Mouse (Mus musculus) forebrain, embryonic 16.5 days (tissue): Measurements from ENCODE around the gene H2afy. TPM values are rescaled to one million over a fixed set of nuclear protein-coding genes. Genes with fewer than 3 reads are reported as not detected.

ENCODE experiments used
- ATAC-seq: fragments of 200-750 bp; cut with Nextera tagmentation; 2 replicates; pipeline ENCODE4 v1.8.0; 2017; ENCODE audit warnings: mild to moderate bottlenecking, moderate library complexity
- H3K27ac ChIP-seq: fragments of 300-500 bp; sonication (generic); 2 replicates; pipeline ENCODE4 v1.5.1; 2014; ENCODE audit warnings: low read length, control low read depth
- H3K27me3 ChIP-seq: fragments of 300-500 bp; sonication (generic); replicated peaks from 2 replicates; pipeline ENCODE4 v1.6.1; 2014; ENCODE audit warnings: low read length; ENCODE audit not compliant: control insufficient read depth, insufficient read depth
- H3K36me3 ChIP-seq: fragments of 300-500 bp; sonication (generic); 2 replicates; pipeline ENCODE4 v1.6.1; 2014; ENCODE audit not compliant: control insufficient read depth, insufficient read depth
- H3K4me1 ChIP-seq: fragments of 300-500 bp; sonication (generic); replicated peaks from 2 replicates; pipeline ENCODE4 v1.6.1; 2014; ENCODE audit warnings: low read length; ENCODE audit not compliant: control insufficient read depth, insufficient read depth
- H3K4me2 ChIP-seq: fragments of 300-500 bp; sonication (generic); 2 replicates; pipeline ENCODE4 v1.6.1; 2014; ENCODE audit warnings: mild to moderate bottlenecking, low read length, control low read depth
- H3K4me3 ChIP-seq: fragments of 300-500 bp; sonication (generic); replicated peaks from 2 replicates; pipeline ENCODE4 v1.5.1; 2014; ENCODE audit warnings: mild to moderate bottlenecking, low read length, control low read depth
- H3K9ac ChIP-seq: fragments of 300-500 bp; sonication (generic); replicated peaks from 2 replicates; pipeline ENCODE4 v1.6.1; 2014; ENCODE audit warnings: low read depth, low read length, control low read depth
- H3K9me3 ChIP-seq: fragments of 300-500 bp; sonication (generic); 2 replicates; pipeline ENCODE4 v1.6.1; 2016; ENCODE audit warnings: low read length; ENCODE audit not compliant: control insufficient read depth
- WGBS: fragments of 180-500 bp; shearing (Covaris S2); extraction: QIAGEN DNeasy Blood & Tissue Kit; methylation state at CpG from one replicate; pipeline ENCODE4 v1.1.7; 2014; 5-methylcytosine and 5-hydroxymethylcytosine counted together
- polyA plus RNA-seq: library from polyadenylated mRNA; unstranded; fragments of >200 nt; fragmentation: Nextera tagmentation; extraction: Ambion mirVana; gene quantifications from 2 replicates; pipeline ENCODE4 v1.2.1, GENCODE M21; 2015

The H2afy gene
- polyA plus RNA-seq, 1 experiment from 2014 or later, result 370 TPM

DNA sequence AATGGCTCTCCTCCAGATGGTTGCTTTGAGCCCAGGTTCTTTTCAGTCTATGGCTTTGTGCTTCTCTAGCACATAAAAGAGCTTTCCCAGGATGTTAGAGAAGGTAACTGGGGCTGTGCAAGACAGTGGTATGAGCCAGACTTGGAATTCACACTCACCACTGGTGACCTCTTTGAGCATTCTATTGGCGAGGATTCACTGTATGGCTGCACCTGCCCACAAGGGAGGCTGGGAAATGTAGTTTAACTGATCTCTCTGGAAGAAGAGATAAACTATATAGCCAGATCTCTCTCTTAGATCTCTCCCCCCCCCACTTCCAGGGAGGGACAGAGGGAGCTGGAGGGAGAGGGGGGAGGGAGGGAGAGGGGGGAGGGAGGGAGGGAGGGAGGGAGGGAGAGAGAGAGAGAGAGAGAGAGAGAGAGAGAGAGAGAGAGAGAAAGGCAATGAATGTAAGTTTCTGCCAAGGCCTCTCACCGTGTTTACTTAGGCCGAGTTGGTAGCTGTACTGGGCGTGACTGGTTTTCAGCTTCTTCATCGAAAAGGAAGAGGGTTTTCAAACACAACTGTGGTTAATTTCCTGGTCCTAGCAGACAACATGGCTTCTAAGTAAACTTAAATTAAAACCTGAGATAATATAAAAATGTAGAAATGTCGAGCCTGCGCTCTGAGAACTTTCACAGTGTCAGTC is 16.8 kb upstream of the H2afy start:
- H3K4me3 ChIP-seq, result no peak overlapping the region
- no peak overlapping the region for H3K27ac ChIP-seq
- no peaks in the 10 kb centered on the region for H3K36me3 ChIP-seq
- no peaks in the 10 kb centered on the region for H3K9me3 ChIP-seq
- ATAC-seq, result no peak
- H3K4me1 ChIP-seq, result no peaks in the 10 kb centered on the region
- WGBS, result 69% methylated on average over 7 of the region's 7 CpGs
- H3K4me2 ChIP-seq, result no peak overlapping the region
- no peaks in the 10 kb centered on the region for H3K27me3 ChIP-seq
- no peak overlapping the region for H3K9ac ChIP-seq

DNA sequence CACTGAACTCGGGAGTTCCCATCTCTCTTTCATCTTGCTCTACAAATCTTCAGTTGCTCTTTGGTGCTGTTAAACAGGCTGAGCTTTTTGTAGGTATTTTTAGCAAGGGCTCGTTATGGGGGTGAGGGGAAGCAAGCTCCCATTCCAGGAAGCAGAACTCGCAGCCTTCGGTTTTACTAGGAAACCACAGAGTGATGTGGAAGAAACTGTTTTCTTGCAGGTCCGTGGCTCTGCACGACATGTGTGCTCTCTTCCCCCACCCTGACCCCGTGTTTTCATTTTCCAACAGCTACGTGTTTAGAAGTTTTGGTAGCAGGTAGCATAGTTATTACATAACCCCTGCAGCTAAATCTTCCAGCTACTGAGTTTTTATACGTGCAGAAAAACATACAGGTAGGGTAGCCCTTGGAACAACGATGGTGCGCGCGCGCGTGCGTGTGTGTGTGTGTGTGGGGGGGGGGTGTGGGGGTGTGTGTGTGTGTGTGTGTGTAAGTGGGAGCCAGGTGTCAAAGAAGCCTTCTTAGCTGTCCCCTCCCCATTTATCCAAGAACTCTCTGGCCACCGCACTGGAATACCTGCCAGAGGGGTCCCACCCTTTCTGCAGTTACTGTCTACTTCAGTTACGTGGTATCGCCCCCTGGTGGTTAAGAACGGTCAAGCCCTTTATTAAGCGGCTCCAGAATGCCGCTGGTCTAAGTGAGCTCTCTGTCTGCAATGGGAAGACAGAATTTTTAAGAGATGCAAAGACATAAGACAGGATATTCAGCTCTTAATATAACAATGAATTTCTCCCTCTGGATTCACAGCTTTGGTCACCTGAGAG is 15.5 kb upstream of the H2afy start:
- Histone ChIP-seq H3K4me3 (no peak overlapping the region), H3K36me3 (no peaks in the 10 kb centered on the region), H3K9me3 (no peaks in the 10 kb centered on the region), H3K4me1 (no peaks in the 10 kb centered on the region), H3K27ac (no peak overlapping the region), H3K9ac (no peak overlapping the region), H3K27me3 (no peaks in the 10 kb centered on the region), H3K4me2 (no peak overlapping the region)
- ATAC-seq, result 0 out of 2 replicates have a peak, but pooled peaks have one; percentile 45
- WGBS, result 43% methylated on average over 22 of the region's 22 CpGs

DNA sequence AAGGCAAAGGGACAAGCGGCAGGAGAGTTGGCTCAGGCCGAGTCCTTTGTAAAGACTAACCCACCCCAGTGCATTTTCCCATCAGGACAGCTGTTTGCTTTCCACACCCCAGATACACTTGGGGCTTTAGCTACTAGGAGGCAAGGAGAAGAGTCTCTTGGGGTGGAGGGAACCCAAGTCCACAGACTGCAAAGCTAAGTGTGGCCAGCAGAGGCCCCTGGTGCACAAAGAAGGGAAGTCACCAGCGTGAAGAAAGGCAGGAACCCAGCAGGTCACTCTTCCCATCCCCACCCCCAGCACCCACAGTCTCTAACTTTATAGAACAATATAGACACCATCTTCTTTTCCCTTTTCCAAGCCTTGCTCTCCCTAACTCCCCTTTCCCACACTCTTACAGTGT is 9.4 kb upstream of the H2afy start:
- Histone ChIP-seq H3K9ac (no peak overlapping the region), H3K36me3 (no peaks in the 10 kb centered on the region), H3K4me2 (no peak overlapping the region), H3K9me3 (no peaks in the 10 kb centered on the region), H3K4me3 (no peak overlapping the region), H3K27ac (no peak overlapping the region), H3K27me3 (0 out of 2 replicates have a peak, but pooled peaks cover 3% of the 10 kb centered on the region), H3K4me1 (no peaks in the 10 kb centered on the region)
- no peak for ATAC-seq
- WGBS, result 37% methylated on average over 3 of the region's 3 CpGs

DNA sequence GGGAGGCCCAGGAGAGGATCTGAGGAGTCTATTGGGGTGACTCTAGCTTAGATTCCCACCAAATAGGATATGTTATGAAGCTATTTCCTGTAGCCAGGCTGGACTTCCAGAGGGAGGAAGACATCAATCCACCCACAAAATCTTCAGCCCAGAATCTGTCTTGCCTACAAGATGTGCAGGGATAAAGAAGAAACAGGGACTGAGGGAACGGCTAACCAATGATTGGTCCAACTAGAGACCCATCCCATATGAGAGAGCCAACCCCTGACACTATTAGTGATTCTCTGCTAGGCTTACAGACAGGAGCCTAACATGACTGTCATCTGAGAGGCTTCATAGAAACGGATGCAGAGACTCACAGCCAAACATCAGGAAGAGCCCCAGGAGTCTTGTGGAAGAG is 7.9 kb upstream of the H2afy start:
- no peak overlapping the region for H3K27ac ChIP-seq
- H3K27me3 ChIP-seq, result 0 out of 2 replicates have a peak, but pooled peaks cover 3% of the 10 kb centered on the region
- H3K9me3 ChIP-seq, result no peaks in the 10 kb centered on the region
- no peak overlapping the region for H3K4me2 ChIP-seq
- H3K4me3 ChIP-seq, result no peak overlapping the region
- H3K36me3 ChIP-seq, result no peaks in the 10 kb centered on the region
- WGBS, result 69% methylated on average over 2 of the region's 2 CpGs
- ATAC-seq, result no peak
- no peaks in the 10 kb centered on the region for H3K4me1 ChIP-seq
- no peak overlapping the region for H3K9ac ChIP-seq

DNA sequence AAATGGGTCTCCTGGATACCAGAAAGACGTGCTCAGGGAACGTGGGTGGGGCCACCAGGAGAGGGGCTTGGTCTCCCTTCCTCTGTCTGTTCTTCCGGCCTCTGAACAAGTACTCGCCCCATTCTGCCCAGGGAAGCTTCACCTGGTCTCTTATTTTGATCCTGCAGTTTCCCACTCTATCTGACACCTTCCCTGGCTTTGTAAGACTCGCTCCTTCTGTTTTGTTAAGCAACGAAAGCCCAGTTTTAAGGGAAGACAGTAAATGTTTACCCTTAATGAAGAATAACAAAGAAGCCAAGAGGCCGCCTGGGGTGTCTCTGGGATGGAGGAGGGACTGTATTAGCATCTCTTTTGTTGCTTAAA is 7.0 kb upstream of the H2afy start:
- Histone ChIP-seq H3K27me3 (0 out of 2 replicates have a peak, but pooled peaks cover 3% of the 10 kb centered on the region), H3K4me1 (no peaks in the 10 kb centered on the region), H3K27ac (no peak overlapping the region), H3K9me3 (no peaks in the 10 kb centered on the region), H3K4me3 (no peak overlapping the region), H3K4me2 (no peak overlapping the region), H3K9ac (no peak overlapping the region), H3K36me3 (no peaks in the 10 kb centered on the region)
- no peak for ATAC-seq
- WGBS, result 4% methylated on average over 7 of the region's 7 CpGs

DNA sequence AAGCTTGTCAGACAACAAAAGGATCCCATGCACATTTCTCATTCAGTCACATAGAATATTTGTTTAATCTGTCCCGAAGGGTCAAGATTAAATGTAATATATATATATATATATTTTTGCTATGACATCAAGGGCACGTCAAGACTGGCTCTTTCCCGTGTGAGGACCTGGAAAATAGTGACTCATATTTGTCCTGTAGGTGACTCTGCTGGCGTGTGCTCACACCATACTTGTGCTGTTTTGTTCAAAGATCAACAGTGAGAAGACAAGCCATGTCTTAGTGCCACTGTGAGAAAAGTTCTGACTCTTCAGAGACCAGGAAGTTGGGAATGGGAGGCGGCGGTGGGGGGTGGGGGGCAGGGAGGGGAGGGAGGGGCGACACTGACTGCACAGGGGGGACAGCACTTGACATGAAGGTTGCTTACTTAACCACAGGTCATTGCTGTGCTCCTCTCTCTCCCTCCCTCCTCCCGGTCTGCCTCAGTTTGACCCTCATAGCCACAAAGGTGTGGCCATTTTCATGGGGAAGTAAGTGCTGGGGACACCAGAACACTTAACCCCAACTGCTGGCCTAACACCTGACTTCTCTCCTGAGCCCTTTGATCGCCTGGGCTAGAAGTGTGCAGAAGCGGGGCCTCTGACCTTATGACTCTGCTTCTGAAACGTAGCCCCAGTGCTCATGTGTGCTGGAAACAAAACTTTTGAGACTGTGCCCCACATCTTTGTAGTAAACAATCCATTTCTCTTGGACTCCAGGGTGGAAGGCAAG is 6.4 kb upstream of the H2afy start:
- no peak overlapping the region for H3K4me3 ChIP-seq
- 24% methylated on average over 9 of the region's 11 CpGs for WGBS
- H3K4me1 ChIP-seq, result no peaks in the 10 kb centered on the region
- H3K4me2 ChIP-seq, result no peak overlapping the region
- ATAC-seq, result no peak
- H3K9ac ChIP-seq, result no peak overlapping the region
- H3K27me3 ChIP-seq, result 0 out of 2 replicates have a peak, but pooled peaks cover 3% of the 10 kb centered on the region
- H3K36me3 ChIP-seq, result no peaks in the 10 kb centered on the region
- H3K27ac ChIP-seq, result no peak overlapping the region
- H3K9me3 ChIP-seq, result peaks cover 1% of the 10 kb centered on the region; the same call in 1 of the 2 replicates

DNA sequence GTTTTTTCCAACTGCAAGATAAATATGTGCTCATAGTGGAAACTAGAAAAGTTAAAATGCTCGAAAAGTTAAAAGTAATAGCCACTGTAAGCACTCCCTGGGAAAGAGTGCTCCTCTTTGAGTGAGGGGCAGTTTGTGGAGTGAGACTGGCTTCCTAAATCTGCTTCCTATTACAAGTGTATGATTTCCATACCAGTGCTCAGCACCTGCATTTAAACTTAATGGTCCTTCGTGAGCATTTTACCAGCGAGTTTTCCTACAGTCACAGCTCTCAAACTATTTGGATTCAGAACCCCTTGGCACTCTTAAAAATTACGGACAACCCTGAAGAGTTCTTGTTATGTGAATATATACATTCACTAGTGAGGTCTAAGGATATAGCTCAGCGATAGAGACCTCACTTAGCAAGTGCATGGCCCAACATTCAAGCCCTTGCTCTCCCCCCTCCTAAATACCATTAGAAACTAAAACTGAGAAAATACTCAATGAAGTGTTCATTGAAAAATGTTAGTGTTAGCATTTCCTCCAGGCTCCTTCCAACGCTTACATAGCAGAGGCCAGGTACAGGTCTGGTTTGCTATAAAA is 3.1 kb upstream of the H2afy start:
- Histone ChIP-seq H3K27me3 (no peaks in the 10 kb centered on the region), H3K36me3 (no peaks in the 10 kb centered on the region), H3K4me3 (no peak overlapping the region), H3K4me2 (no peak overlapping the region), H3K9me3 (peaks cover 3% of the 10 kb centered on the region; the same call in 1 of the 2 replicates), H3K27ac (no peak overlapping the region), H3K9ac (no peak overlapping the region), H3K4me1 (peaks cover 7% of the 10 kb centered on the region)
- WGBS, result 76% methylated on average over 6 of the region's 6 CpGs
- ATAC-seq, result no peak

DNA sequence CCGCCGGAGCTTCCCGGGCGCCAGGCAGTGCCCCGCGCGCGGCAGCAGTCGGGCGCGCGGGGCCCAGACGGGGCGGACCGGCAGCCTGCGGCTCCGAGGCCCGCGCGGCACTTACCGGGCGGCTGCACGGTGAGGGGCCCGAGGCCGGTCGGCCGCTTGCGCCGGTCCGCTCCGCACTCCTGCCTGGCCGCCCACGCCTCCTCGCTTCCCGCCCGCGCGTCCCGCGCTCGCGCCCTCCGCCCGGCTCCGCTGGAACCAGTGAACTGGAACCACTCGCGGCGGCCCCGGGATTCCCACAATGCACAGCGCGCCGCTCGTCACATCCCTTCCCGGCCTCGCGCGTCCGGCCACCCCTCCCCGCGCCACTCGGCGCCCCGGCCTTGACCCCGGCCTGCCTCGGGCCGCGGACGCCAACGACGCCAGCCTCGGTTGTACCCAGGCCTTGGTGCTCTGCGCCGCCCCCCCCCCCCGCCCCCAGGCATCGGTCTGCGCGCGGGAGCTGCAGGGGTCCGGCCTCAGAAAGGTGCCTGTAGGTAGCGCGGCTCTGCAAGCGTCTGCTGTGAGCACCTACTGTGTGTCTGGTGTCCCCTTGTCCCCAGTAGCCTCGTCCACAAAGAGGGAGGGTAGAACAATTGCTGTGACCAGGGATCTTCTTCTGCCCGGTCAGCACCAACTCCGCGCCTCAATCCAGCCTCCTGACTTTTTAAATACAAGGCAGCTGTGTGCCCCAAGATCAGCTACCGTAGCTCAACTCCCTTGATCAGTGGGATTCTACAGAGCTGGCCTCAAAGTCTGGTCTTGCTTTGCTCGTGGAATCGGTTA is 719 bp downstream of the H2afy start:
- Histone ChIP-seq H3K4me2 (peak overlapping the region; percentile 81), H3K4me3 (peak overlapping the region; percentile 96), H3K4me1 (peaks cover 21% of the 10 kb centered on the region), H3K9ac (peak overlapping the region; percentile 89), H3K36me3 (no peaks in the 10 kb centered on the region), H3K27me3 (no peaks in the 10 kb centered on the region), H3K27ac (peak overlapping the region; percentile 82), H3K9me3 (peaks cover 3% of the 10 kb centered on the region; the same call in 1 of the 2 replicates)
- peak; percentile 88 for ATAC-seq
- WGBS, result 1% methylated on average over 89 of the region's 89 CpGs
